Mouse (Mus musculus): Measurements from ENCODE around the gene Cdk17. TPM values are rescaled to one million over a fixed set of nuclear protein-coding genes. Genes with fewer than 3 reads are reported as not detected.
A peak's percentile ranks its signal among the peaks of the same experiment; 100 is the strongest.

Gene Cdk17
- total RNA-seq, 2 experiments from 2014 or later: 61.7 to 109 TPM

DNA sequence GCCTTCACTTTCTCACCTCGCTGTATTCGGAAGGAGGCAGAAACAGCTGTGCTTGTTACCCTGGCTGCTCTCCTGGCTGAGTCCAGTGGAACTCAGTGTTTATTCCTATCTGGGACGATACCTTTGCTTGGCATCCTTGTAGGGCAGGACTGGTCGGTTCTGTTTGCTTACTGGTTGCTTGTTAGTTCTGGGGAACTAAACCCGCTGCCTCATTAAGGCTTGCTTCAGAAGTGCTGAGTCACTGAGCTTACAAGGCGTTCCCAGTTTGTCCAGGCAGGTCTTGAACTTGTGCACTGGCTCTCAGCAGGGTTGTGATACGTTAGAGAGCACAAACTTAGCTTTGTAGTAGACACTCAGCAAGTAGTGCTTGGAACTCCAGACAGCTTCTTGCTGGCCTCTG, 52.7 kb downstream of the Cdk17 start:
- peak; percentile 55; the same call in 1 of the 2 replicates for ATAC-seq (replicated peaks; ENCODE audit: low FRiP score, poor library complexity, severe bottlenecking)

DNA sequence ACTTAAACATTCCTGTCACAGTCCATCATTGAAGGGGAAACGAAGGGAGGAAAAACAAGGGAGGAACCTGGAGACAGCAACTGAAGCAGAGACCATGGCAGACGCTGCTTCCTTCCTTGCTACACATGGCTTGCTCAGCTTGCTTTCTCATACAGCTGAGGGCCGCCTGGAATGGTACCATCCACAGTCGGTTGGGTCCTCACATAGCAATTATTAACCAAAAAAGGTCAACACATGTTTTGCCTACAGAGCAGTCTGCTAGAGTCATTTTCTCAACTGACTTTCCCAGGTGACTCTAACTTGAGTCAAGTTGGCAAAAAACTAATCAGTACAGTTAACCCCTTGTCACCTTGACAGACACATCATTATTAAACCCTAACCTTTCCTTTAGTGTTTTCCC, 53.6 kb downstream of the Cdk17 start:
- ATAC-seq (replicated peaks; ENCODE audit: low FRiP score, poor library complexity, severe bottlenecking): no peak

DNA sequence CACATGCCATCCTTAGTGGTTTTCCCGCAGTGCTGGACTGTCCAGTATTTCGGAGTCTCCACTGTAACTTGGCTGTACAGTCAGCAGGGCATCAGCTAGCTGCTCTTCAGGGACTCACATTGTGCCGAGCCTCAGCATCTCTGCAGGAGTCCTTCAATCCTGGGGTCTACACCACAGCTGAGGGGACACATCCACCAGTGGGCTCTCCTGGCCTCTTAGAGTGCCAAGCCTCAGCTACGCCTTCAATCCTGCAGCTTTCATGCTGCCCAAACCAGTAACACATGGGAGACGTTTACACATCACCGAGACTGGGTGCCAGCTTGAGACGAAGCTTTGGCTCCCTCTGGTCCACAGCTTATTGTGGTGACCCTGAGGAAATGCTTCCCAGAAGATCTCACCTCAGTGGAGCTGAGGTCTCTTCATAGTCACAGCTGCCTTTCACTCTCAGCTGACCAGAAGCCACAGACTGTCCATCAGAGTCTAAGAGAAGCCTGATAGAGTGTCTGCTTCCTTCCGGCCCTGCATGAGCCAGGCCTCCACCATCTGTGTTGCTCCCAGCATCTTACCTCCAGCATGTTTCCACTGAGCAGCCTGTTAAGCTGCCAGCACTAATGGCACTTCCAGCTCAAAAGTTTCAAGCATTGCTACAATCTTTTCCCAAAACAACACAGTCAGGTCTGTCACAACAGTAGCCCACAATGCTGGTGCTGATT, 54.5 kb downstream of the Cdk17 start:
- ATAC-seq (replicated peaks; ENCODE audit: low FRiP score, poor library complexity, severe bottlenecking): no peak

DNA sequence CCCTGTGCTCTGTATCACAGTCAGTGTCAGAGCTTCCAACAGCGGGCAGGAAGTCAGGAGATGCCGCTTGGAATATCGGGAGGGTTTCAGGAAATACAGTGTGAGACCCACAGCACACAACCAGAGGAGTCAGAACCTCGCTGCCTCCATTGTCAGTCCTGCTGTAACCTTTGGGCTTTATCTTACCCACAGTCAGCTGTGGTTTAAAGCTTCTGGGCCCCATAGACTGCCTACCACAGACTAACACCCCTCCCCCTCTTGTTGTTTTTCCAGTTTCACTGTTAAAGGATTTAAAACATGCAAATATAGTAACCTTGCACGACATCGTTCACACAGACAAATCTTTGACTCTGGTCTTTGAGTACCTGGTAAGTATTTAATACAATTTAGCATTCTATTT, 65.1 kb downstream of the Cdk17 start:
- no peak for ATAC-seq (replicated peaks; ENCODE audit: low FRiP score, poor library complexity, severe bottlenecking)

DNA sequence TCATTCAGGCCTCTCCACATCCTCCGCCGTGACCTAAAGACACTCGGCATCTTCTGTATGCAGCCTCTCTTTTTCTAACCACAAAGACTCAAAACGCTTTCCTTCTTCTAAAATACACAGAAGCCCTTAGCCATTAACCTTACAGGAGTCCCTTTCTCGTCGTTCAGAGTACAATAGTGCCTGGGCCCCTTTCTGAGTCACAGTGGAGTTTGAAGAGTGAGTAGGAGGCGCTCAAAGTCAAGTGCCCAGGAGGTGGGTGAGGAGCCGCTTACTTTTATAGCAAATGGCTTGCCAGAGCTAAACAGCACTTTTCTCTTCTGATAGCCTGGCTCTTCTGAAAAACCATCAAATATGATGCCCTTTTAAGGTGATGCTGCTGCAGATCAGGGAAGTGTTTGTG, 67.2 kb downstream of the Cdk17 start:
- 0 out of 2 replicates have a peak, but pooled peaks have one; percentile 30 for ATAC-seq (replicated peaks; ENCODE audit: low FRiP score, poor library complexity, severe bottlenecking)

DNA sequence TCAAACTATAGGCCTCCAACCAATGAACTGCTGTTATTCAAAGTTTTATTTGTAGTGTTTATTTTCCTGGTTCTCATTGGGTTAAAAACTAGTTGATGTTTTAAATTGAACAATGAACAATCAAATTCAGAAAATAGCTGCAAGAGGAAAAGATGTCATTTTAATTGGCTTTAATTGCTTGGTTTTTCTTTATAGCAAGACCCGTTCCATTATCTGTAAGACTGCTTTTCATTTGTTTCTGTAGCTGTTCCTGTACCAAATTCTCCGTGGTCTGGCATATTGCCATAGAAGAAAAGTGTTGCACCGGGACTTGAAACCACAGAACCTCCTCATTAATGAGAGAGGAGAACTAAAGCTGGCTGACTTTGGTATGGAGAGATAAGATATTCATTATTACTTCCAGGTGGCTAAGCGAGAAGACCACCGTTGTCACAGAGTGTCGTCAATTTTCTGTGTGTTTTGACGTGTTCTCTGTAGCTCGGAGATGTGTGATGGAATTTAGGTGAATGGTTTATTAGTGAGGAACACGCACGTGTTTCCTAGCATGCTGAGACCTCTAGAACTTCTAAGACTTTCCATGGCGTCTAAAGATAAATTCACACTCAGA, 67.8 kb downstream of the Cdk17 start:
- no peak for ATAC-seq (replicated peaks; ENCODE audit: low FRiP score, poor library complexity, severe bottlenecking)

DNA sequence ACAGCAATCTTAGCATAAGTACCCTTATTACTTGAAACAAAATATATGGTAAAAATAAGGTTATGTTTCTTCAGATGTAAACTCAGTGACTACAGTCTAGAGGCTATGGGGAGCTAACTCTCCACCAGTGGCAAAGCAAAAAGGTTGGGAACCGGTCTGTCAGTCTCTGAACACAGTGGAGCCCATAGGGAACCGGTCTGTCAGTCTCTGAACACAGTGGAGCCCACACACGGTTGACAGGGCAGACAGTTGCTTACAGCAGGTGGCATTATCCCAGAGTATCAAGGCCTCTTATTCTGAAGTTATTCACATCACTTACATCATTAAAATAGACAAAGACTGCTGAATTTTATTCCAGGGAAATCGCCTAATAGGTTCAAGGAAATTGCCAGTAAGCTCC, 70.8 kb downstream of the Cdk17 start:
- no peak for ATAC-seq (replicated peaks; ENCODE audit: low FRiP score, poor library complexity, severe bottlenecking)

DNA sequence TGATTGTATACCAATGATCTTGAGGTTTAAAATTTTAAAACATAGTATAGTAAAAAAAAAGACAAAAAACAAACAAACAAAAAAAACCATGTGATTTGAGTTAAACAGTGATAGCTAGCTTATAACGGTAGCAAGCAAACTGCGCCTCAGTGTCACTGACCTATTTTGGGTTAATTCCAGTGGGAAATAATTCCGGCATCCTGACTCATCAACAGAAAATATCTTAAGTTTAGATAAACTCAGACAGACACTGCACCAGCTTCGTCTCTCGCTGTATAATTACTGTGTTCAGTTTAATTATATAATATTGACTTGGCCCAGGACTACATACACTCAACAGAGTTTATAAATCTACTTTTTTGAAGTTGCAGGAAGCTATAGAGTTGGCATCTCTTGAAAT, 71.2 kb downstream of the Cdk17 start:
- no peak for ATAC-seq (replicated peaks; ENCODE audit: low FRiP score, poor library complexity, severe bottlenecking)

DNA sequence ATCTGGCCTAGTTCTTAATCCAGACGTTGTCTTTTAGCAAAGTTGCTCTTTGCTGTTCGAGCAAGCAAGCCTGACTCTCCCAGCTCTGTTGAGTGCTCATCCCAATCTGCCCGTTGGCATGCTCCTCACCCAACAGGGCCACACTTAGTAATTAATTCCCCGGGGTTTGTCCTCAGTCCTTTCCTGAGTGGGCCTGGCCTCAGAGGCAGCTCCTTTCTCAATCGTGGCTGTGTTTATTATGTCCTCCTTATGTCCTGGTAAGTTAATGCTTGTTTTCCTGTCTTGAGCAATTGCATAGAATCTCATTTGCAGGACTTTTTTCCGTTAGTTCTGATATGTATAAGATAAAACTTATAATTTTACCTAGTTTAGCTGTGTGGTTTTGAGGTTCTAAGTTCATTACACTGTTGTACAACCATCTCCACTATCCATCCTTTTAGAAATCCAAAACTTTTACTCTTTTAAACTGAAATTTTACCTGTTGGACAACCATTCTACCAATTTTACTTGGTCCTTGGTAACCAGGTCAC, 73.1 kb downstream of the Cdk17 start:
- ATAC-seq (replicated peaks; ENCODE audit: low FRiP score, poor library complexity, severe bottlenecking): no peak

DNA sequence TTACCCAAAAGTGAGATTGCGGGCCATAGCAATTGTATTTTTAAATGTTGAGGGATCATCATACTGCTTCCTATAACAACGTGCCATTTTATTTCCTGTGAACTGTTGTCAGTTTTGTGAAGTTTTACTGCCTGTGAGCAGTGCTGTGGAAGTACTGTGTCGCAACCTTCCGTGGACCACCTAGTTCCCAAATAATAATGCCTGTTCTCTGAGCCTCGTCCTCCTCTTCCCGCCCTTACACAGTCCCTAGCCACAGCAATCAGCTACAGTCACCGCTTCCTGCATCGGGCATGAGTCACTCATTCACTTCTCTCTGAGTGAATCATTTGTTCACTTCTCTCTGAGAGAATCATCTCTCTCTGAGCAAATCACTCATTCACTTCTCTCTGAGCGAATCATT, 74.0 kb downstream of the Cdk17 start:
- no peak for ATAC-seq (replicated peaks; ENCODE audit: low FRiP score, poor library complexity, severe bottlenecking)

DNA sequence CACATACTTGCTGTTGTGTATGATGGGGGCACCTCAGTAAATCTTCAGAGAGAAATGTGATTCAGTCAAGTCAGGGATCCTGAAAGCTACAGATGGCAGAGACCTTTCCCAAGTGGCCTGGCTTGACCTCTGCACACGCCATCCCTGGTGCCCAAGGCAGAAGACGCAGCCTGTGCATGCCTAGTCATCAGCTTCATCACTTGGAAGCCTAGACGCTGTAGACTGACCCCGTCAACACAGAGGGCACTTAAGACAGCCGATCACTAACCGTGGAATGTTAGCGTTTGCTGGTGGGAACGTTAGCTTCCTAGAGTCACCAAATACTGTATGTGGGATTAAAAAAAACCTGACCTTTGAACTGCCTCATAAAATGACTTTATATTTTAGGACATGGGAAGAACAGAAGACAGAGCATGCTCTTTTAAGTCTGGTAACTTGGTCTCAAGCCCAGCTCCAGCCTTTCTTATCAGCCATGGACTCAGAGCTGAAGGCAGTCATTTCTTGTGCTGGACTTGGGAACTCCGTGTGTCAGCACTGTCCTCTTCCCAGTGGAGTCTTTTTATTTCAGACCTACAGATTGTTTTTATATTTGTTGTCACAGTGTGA, 78.6 kb downstream of the Cdk17 start:
- no peak for ATAC-seq (replicated peaks; ENCODE audit: low FRiP score, poor library complexity, severe bottlenecking)

DNA sequence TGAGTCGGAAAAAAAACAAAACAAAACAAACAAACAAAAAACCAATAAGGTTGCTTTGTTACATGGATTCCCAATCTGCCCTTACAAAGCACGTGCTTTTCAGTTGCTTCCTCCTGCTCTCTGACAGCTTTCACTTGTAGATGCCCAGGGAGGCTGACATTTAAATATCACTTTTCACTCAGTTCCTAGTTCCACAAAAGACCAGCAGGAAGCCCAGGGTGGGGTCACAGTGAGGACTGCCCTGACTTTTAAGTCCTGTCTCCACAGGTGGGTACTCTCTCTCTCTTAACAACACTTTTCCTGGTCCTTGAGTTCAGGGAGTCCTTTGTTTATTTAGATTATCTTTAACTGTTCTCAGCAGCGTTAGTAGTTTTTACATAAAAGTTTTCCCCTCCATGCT, 81.5 kb downstream of the Cdk17 start:
- no peak for ATAC-seq (replicated peaks; ENCODE audit: low FRiP score, poor library complexity, severe bottlenecking)

DNA sequence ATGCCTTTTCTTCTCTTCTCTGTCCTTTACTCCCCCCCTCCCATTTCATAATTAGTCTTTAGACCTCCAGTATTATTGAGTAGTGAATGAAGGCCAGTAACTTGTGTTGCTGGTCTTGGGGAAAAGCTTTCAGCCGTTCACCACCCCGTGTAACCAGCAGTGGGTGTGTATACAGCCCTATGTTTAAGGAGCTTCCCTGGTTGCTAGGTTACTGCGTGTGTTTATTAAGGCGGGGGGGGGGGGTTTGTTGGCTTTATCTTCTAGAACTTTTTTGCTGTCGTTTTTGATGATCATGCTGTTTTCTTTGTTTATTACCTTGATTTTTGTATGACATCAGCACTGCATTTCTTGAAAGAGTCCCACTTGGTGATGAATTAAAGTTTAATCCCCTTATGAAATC, 82.2 kb downstream of the Cdk17 start:
- ATAC-seq (replicated peaks; ENCODE audit: low FRiP score, poor library complexity, severe bottlenecking): no peak

DNA sequence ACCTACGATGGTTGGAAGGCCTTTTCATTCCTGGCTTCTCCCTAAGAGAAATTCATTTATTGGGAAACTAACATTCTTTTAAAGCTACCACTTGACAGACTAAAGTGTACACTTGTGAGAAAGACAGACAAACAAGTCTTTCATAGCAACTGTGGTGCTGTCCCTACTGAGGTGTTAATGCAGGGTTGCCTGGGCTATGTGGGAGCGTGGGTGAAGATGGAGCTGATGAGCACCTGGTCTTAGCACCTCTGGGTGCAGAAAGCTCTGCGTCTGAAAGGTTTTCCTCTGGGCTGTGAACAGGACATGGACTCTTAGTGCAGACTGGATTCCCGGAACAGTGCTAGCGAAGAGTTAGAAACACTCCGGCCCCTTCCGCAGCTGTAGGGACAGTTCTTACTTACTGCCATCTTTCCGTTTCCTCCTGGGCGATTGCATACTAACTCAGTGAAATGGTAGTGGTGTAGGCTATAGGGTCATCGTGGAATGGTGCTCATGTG, 83.6 kb downstream of the Cdk17 start:
- no peak for ATAC-seq (replicated peaks; ENCODE audit: low FRiP score, poor library complexity, severe bottlenecking)

DNA sequence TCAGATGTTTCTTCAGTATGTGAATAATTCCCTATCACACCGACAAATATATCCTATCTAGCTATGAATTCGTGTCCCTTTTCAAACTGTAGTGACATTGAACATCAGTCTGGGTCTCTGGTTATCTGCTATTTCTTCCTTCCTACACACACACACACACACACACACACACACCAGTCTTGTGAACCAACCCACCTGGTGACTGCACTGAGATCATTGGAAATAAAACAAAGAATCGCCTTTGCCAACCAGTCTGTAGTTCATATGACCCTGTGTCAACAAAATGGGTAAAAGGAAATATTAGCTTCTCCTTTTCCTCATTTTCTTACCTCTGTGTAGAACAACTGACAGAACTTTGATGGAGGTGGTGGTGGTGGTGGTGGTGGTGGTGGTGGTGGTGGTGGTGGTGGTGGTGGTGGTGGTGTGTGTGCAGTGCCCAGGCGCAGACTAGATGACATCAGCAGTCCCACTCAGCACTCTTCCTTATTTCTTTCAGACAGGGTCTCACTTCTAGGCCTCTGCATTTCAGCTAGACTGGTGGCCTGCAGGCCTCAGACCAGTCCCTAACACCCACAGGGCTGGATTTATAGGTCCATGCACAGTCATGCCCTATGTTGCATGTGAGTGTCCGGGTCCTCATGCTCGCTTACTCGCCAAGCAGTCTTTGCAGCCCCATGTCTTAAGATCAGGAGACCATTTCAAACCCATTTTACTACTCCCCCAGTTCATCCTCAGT, 85.7 kb downstream of the Cdk17 start:
- no peak for ATAC-seq (replicated peaks; ENCODE audit: low FRiP score, poor library complexity, severe bottlenecking)

DNA sequence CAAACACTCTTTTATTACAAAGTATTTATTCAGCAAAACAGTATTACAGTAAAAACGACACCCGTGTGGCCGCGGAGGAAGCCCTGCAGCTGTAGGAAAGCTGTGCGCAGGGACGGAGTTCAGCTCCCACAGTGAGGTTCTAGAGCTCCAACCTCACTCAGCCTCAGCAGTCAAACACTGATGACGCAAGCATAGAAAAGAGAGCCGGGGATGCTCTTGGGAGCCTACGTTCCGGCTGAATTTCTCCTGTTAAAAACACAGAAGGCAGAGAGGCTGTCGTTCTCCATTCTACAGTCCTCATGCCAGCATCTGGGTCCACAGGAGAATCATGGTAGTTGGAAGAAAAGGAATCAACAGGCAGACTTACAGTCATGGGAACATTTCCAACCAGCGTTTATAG, 86.7 kb downstream of the Cdk17 start:
- no peak for ATAC-seq (replicated peaks; ENCODE audit: low FRiP score, poor library complexity, severe bottlenecking)

DNA sequence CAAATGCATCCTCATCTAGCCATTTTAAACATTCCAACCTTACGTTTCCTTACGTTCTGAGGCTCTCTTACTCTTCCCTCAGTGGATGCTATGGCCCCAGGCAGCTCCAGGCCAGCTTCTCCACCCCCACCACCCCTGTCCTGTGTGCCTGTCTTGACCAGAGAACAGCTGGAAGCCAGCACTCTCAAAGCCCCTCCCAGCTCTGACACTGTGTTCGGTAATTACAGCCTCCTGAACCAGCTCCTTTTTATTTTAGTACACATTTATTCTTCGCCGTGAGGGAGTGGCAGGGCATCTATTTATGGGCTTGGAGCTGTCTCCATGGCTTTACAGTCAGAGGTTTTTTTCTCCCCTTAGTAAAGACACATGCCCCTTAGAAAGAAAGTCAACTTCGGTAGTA, 87.2 kb downstream of the Cdk17 start:
- ATAC-seq (replicated peaks; ENCODE audit: low FRiP score, poor library complexity, severe bottlenecking): no peak

DNA sequence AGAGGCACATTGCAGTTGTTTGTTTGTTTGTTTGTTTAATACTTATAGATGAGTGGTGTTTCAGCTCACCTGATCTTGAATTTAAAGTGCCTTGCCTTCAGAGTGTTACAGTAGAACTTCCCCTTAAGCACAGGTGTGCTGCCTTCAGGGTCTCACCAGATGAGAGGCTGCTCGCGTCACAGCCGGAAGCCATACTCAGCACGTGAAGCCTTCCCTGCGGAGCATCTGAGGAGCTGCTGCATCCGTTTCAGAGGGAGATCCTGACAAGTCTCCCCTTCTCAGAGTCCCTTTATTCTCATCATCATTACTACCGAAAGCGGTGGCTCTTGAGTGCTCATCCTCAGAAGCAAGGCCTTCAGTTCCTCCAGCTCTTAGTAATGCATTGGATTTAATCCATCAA, 87.7 kb downstream of the Cdk17 start:
- ATAC-seq (replicated peaks; ENCODE audit: low FRiP score, poor library complexity, severe bottlenecking): no peak

DNA sequence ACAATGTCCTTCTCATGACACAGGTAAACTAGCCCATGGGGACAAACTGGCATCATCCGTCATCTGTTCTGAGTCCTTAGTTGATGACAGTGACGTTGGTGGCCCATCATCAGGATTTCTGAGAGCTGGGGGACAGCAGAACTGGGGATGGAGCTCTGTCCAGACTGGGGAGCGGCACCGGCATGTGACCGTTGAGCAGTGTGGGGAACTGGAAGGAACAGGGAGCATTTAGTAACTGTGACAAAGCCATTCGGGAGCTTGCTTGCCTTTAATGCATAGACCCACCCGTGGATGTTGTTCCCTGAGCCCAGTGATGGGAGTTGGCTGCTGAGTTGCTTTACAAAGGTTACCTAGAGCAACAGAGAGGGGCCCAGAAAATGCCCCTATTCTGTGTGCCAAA, 89.2 kb downstream of the Cdk17 start:
- no peak for ATAC-seq (replicated peaks; ENCODE audit: low FRiP score, poor library complexity, severe bottlenecking)

Measured in erythroid progenitor cell, adult 5-6 weeks (primary cell).